Mouse (Mus musculus): ENCODE measurements around the gene Smurf2. TPM values are rescaled to one million over a fixed set of nuclear protein-coding genes. Genes with fewer than 3 reads are reported as not detected.

The Smurf2 gene
- polyA plus RNA-seq, 1 experiment from 2014 or later, result 14.1 TPM

- H3K4me3 ChIP-seq, result no peak overlapping the region
- H3K36me3 ChIP-seq, result no peaks in the 10 kb centered on the region
- H3K4me1 ChIP-seq, result no peaks in the 10 kb centered on the region
- H3K27ac ChIP-seq, result no peak overlapping the region
- H3K27me3 ChIP-seq (ENCODE audit: low read depth, poor library complexity, severe bottlenecking), result no peaks in the 10 kb centered on the region
- DNase-seq (ENCODE audit: low spot score), result no peak
- 84% methylated on average over 9 of the region's 9 CpGs for WGBS
- no peaks in the 10 kb centered on the region for H3K9me3 ChIP-seq (replicated peaks)
Observed at GRCm38 (mm10) chr11:106930366-106930765, 9.9 kb upstream of the Smurf2 start.

- Histone ChIP-seq H3K27ac (no peak overlapping the region), H3K36me3 (no peaks in the 10 kb centered on the region), H3K4me3 (no peak overlapping the region), H3K27me3 (ENCODE audit: low read depth, poor library complexity, severe bottlenecking) (no peaks in the 10 kb centered on the region), H3K9me3 (replicated peaks) (no peaks in the 10 kb centered on the region), H3K4me1 (no peaks in the 10 kb centered on the region)
- 66% methylated on average over 2 of the region's 2 CpGs for WGBS
- no peak for DNase-seq (ENCODE audit: low spot score)
Observed at GRCm38 (mm10) chr11:106928935-106929334, 8.4 kb upstream of the Smurf2 start.

DNA sequence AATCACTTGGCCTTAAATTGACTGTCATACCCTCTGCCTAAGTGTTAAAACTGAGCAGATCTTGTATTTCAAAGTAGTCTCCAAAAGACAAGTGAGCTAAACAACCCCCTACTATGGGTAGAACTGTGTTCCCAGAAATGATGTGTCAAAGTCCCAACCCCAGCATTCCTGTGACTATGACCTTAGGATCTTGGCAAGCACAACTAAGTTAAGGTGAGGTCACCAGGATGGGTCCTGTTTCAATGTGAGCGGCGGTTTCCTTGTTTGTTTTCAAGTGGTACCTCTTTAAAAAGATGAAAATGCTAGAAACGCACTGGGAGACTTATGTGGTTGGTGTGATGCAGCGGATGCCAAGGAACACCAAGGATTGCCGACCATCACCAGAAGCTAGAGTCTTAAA is 7.4 kb upstream of the Smurf2 start:
- Histone ChIP-seq H3K9me3 (replicated peaks) (no peaks in the 10 kb centered on the region), H3K27me3 (ENCODE audit: low read depth, poor library complexity, severe bottlenecking) (no peaks in the 10 kb centered on the region), H3K4me3 (no peak overlapping the region), H3K36me3 (no peaks in the 10 kb centered on the region), H3K27ac (no peak overlapping the region), H3K4me1 (no peaks in the 10 kb centered on the region)
- 95% methylated on average over 5 of the region's 5 CpGs for WGBS
- DNase-seq (ENCODE audit: low spot score), result no peak

GRCm38 (mm10) chr11:106927226-106927625 is 6.7 kb upstream of the Smurf2 start:
- no peak for DNase-seq (ENCODE audit: low spot score)
- Histone ChIP-seq H3K4me3 (no peak overlapping the region), H3K27ac (no peak overlapping the region), H3K4me1 (no peaks in the 10 kb centered on the region), H3K27me3 (ENCODE audit: low read depth, poor library complexity, severe bottlenecking) (no peaks in the 10 kb centered on the region), H3K9me3 (replicated peaks) (no peaks in the 10 kb centered on the region), H3K36me3 (no peaks in the 10 kb centered on the region)
- WGBS, result 91% methylated on average over 5 of the region's 5 CpGs

GRCm38 (mm10) chr11:106926732-106927131 is 6.2 kb upstream of the Smurf2 start:
- no peaks in the 10 kb centered on the region for H3K9me3 ChIP-seq (replicated peaks)
- no peak for DNase-seq (ENCODE audit: low spot score)
- no peak overlapping the region for H3K4me3 ChIP-seq
- H3K36me3 ChIP-seq, result no peaks in the 10 kb centered on the region
- H3K27ac ChIP-seq, result no peak overlapping the region
- H3K27me3 ChIP-seq (ENCODE audit: low read depth, poor library complexity, severe bottlenecking), result no peaks in the 10 kb centered on the region
- no peaks in the 10 kb centered on the region for H3K4me1 ChIP-seq
- 86% methylated on average over 4 of the region's 4 CpGs for WGBS

DNA sequence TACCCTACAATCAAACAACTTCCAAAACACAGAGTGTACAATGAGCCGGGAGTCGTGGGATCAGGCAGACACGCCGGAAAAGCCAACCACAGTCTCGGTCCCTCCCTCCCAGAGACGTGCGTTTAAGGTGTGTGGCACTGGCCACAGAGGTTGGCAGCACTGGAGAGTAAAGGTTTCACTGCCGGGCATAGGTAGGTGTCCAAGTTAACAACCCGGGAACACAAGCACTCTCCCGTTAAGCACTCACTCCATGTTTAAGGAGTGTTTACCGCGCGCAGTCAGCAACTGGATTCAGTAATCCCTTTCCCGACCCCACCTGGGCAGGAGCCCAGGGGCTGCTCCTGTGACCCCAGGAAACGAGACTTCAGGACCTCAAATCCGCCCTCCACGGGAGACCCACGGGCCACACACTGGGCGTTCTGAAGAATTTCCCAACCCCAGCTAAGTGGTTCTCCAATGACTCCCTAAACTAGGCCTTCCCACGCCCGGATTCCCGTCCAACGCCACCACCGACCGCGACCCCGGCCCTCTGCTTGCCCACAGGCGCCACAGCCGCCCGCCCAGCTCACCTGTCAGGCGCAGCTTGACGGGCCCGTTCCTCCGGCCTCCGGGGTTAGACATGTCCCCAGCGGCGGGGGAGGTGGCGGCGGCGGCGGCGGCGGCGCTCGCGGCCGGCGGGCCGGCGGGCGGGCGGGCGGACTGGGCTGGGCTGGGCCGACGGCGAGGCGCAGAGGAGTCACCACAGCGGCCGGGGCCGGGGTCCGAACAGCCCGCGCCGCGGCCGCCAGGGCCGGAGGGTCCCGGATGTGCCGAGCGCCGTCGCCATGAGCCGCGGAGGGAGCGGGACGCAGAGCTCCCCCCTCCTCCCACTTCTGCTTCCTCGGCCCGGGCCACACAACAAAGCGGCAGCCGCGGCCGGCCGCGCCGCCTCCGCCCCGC is 634 bp downstream of the Smurf2 start:
- H3K4me3 ChIP-seq, result peak overlapping the region; percentile 97
- no peaks in the 10 kb centered on the region for H3K36me3 ChIP-seq
- H3K4me1 ChIP-seq, result peaks cover 34% of the 10 kb centered on the region
- H3K9me3 ChIP-seq (replicated peaks), result no peaks in the 10 kb centered on the region
- peak overlapping the region; percentile 99 for H3K27ac ChIP-seq
- WGBS, result under 1% methylated on average over 74 of the region's 87 CpGs
- no peak for DNase-seq (ENCODE audit: low spot score)
- H3K27me3 ChIP-seq (ENCODE audit: low read depth, poor library complexity, severe bottlenecking), result no peaks in the 10 kb centered on the region

GRCm38 (mm10) chr11:106918901-106919300 is 1.6 kb downstream of the Smurf2 start:
- Histone ChIP-seq H3K27me3 (ENCODE audit: low read depth, poor library complexity, severe bottlenecking) (no peaks in the 10 kb centered on the region), H3K36me3 (no peaks in the 10 kb centered on the region), H3K9me3 (replicated peaks) (no peaks in the 10 kb centered on the region), H3K27ac (no peak overlapping the region; the same call in 1 of the 2 replicates), H3K4me3 (peak overlapping the region; percentile 97), H3K4me1 (peaks cover 34% of the 10 kb centered on the region)
- 43% methylated on average over 8 of the region's 8 CpGs for WGBS
- DNase-seq (ENCODE audit: low spot score), result no peak

DNA sequence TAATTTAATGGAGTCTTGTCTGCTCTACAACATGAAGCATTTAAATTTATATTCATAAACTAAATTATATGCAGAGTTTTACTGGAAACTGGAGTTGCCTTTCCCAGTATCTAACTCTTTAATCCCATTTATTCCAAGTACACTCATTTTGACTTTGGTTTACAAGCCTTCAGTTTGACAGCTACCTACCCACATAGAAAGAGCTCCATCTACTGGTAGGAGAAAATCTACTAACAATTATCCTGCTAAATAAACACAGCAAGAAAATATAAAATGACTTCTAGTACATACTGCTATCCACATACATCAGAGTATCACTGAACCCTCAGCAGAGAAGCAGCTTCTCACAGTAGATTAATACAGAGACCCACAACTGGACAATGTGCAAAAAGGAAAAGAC is 9.3 kb downstream of the Smurf2 start:
- no peak for DNase-seq (ENCODE audit: low spot score)
- Histone ChIP-seq H3K9me3 (replicated peaks) (no peaks in the 10 kb centered on the region), H3K36me3 (no peaks in the 10 kb centered on the region)

DNA sequence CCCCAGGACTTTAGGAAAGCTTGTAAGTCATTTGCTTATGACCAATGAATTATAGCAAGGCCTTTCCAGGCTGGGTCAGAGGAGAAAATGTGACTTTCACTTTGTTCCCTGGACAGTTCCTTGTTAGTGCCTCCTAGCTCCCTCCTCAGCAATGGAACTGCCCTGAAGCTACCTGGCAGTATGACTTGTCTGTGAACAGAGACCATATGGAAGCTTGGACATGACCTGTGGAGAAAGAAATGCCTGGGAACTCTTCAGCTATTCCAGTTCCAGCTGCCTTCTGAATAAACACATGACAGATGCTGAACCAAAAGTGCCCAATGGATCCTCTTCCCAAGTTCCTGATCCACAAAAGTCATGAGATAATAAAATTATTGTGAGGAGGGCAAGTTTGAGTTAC is 12.5 kb downstream of the Smurf2 start:
- Histone ChIP-seq H3K27ac (no peak overlapping the region), H3K27me3 (ENCODE audit: low read depth, poor library complexity, severe bottlenecking) (no peaks in the 10 kb centered on the region), H3K4me1 (no peaks in the 10 kb centered on the region), H3K9me3 (replicated peaks) (no peaks in the 10 kb centered on the region), H3K36me3 (peaks cover 7% of the 10 kb centered on the region), H3K4me3 (no peak overlapping the region)
- DNase-seq (ENCODE audit: low spot score), result no peak

More for the DNA sequence above, 9.3 kb downstream of the Smurf2 start:
- H3K27ac ChIP-seq, result no peak overlapping the region
- no peak overlapping the region for H3K4me3 ChIP-seq
- H3K4me1 ChIP-seq, result 0 out of 2 replicates have a peak, but pooled peaks cover 3% of the 10 kb centered on the region
- no peaks in the 10 kb centered on the region for H3K27me3 ChIP-seq (ENCODE audit: low read depth, poor library complexity, severe bottlenecking)

GRCm38 (mm10) chr11:106907253-106907652 is 13.3 kb downstream of the Smurf2 start:
- 85% methylated on average over 1 of the region's 1 CpGs for WGBS
- Histone ChIP-seq H3K36me3 (peaks cover 7% of the 10 kb centered on the region), H3K27ac (no peak overlapping the region)

DNA sequence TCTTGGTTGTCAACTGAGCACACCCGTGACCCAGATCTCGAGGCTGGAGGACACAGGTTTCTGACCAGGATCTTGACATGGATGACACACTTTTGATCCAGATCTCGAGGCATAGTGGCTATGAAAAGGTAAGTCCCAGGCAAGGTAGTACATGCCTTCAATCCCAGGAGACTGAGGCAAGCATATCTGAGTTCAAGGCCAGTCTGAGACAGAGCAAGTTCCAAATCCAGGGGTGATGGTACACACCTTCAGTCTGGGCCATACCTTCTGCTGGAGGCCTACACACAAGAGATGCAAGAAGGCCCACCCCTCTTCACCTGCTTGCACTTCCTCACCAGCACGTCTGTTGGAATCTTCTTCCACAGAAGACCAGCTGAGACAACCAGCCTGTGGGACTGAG is 14.8 kb downstream of the Smurf2 start:
- H3K4me3 ChIP-seq, result no peak overlapping the region
- H3K9me3 ChIP-seq (replicated peaks), result no peaks in the 10 kb centered on the region
- WGBS, result 91% methylated on average over 4 of the region's 4 CpGs
- H3K27ac ChIP-seq, result no peak overlapping the region
- no peaks in the 10 kb centered on the region for H3K4me1 ChIP-seq
- no peak for DNase-seq (ENCODE audit: low spot score)
- no peaks in the 10 kb centered on the region for H3K27me3 ChIP-seq (ENCODE audit: low read depth, poor library complexity, severe bottlenecking)
- H3K36me3 ChIP-seq, result peaks cover 7% of the 10 kb centered on the region

More at GRCm38 (mm10) chr11:106907253-106907652, 13.3 kb downstream of the Smurf2 start:
- no peak for DNase-seq (ENCODE audit: low spot score)
- no peaks in the 10 kb centered on the region for H3K27me3 ChIP-seq (ENCODE audit: low read depth, poor library complexity, severe bottlenecking)
- H3K4me1 ChIP-seq, result no peaks in the 10 kb centered on the region
- H3K9me3 ChIP-seq (replicated peaks), result no peaks in the 10 kb centered on the region
- H3K4me3 ChIP-seq, result no peak overlapping the region

DNA sequence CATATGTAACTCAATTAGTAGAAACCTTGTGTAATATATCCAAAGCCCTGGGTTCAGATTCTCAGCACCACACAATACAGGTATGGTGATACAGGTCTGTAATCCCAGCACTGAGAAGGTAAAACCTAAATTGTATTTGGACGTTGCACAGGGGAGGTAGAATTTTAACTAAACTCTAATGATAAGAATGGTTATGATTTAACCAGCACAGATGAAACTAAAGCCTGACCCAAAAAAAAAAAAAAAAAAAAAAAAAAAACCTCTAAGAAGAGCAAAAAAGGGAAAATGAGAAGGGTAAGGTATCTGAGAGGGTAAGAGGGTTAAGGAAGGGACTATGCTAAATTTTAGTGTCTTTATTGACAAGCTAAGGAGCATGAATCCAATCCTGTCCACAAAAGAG is 20.7 kb downstream of the Smurf2 start:
- no peak for DNase-seq (ENCODE audit: low spot score)
- WGBS, result 88% methylated on average over 1 of the region's 1 CpGs
- Histone ChIP-seq H3K36me3 (peaks cover 5% of the 10 kb centered on the region; the same call in 1 of the 2 replicates), H3K9me3 (replicated peaks) (no peaks in the 10 kb centered on the region), H3K27me3 (ENCODE audit: low read depth, poor library complexity, severe bottlenecking) (no peaks in the 10 kb centered on the region), H3K4me1 (no peaks in the 10 kb centered on the region), H3K4me3 (no peak overlapping the region), H3K27ac (no peak overlapping the region)

GRCm38 (mm10) chr11:106896561-106897168 is 23.9 kb downstream of the Smurf2 start:
- WGBS, result 86% methylated on average over 2 of the region's 2 CpGs
- Histone ChIP-seq H3K9me3 (replicated peaks) (no peaks in the 10 kb centered on the region), H3K27me3 (ENCODE audit: low read depth, poor library complexity, severe bottlenecking) (no peaks in the 10 kb centered on the region), H3K27ac (no peak overlapping the region), H3K4me3 (no peak overlapping the region), H3K4me1 (no peaks in the 10 kb centered on the region), H3K36me3 (peaks cover 5% of the 10 kb centered on the region; the same call in 1 of the 2 replicates)
- no peak for DNase-seq (ENCODE audit: low spot score)
